Mouse (Mus musculus) neural tube, embryonic 13.5 days (tissue): ENCODE measurements around the gene Sned1. TPM values are rescaled to one million over a fixed set of nuclear protein-coding genes. Genes with fewer than 3 reads are reported as not detected.
"Not testable (repeated sequence)": the region's sequence is repeated elsewhere in the genome, so short reads cannot be mapped to it uniquely, and the experiment has no call there.

Experiments
- ATAC-seq: fragments of 200-750 bp; cut with Nextera tagmentation; 2 replicates; pipeline ENCODE4 v1.8.0; 2017; ENCODE audit warnings: low read depth, mild to moderate bottlenecking, moderate TSS enrichment, moderate library complexity
- H3K27ac ChIP-seq: fragments of 300-500 bp; sonication (generic); replicated peaks from 2 replicates; pipeline ENCODE4 v1.5.1; 2015; ENCODE audit warnings: moderate library complexity, mild to moderate bottlenecking, inconsistent platforms
- H3K27me3 ChIP-seq: fragments of 300-500 bp; sonication (generic); 2 replicates; pipeline ENCODE4 v1.6.1; 2015; ENCODE audit warnings: mild to moderate bottlenecking, inconsistent platforms
- H3K36me3 ChIP-seq: fragments of 300-500 bp; sonication (generic); 2 replicates; pipeline ENCODE4 v1.6.1; 2015; ENCODE audit warnings: mild to moderate bottlenecking, inconsistent platforms
- H3K4me1 ChIP-seq: fragments of 300-500 bp; sonication (generic); replicated peaks from 2 replicates; pipeline ENCODE4 v1.6.1; 2015; ENCODE audit warnings: inconsistent platforms
- H3K4me2 ChIP-seq: fragments of 300-500 bp; sonication (generic); 2 replicates; pipeline ENCODE4 v1.6.1; 2015; ENCODE audit warnings: inconsistent platforms, mild to moderate bottlenecking, moderate library complexity
- H3K4me3 ChIP-seq: fragments of 300-500 bp; sonication (generic); 2 replicates; pipeline ENCODE4 v1.5.1; 2015; ENCODE audit warnings: mild to moderate bottlenecking, inconsistent platforms
- H3K9ac ChIP-seq: fragments of 300-500 bp; sonication (generic); 2 replicates; pipeline ENCODE4 v1.6.1; 2015; ENCODE audit warnings: moderate library complexity, mild to moderate bottlenecking, inconsistent platforms
- H3K9me3 ChIP-seq: fragments of 300-500 bp; sonication (generic); 2 replicates; pipeline ENCODE4 v1.6.1; 2016; ENCODE audit warnings: inconsistent platforms
- WGBS: fragments of 180-500 bp; shearing (Covaris S2); methylation state at CpG from one replicate; pipeline ENCODE4 v1.1.7; 2015; 5-methylcytosine and 5-hydroxymethylcytosine counted together
- polyA plus RNA-seq: library from polyadenylated mRNA; unstranded; fragments of >200 nt; fragmentation: Nextera tagmentation; extraction: Ambion mirVana; gene quantifications from 2 replicates; pipeline ENCODE4 v1.2.1, GENCODE M21; 2015

The Sned1 gene
- polyA plus RNA-seq, 1 experiment from 2014 or later: 11.5 TPM

GRCm38 (mm10) chr1:93289678-93290214 lies 54.1 kb downstream of the Sned1 start:
- Histone ChIP-seq H3K36me3 (no peaks in the 10 kb centered on the region), H3K4me3 (no peak overlapping the region), H3K9ac (no peak overlapping the region), H3K9me3 (no peaks in the 10 kb centered on the region), H3K27me3 (no peaks in the 10 kb centered on the region), H3K27ac (no peak overlapping the region), H3K4me2 (no peak overlapping the region), H3K4me1 (no peaks in the 10 kb centered on the region)
- no peak for ATAC-seq
- WGBS: 67% methylated on average over 3 of the region's 3 CpGs

- no peak overlapping the region for H3K27ac ChIP-seq
- WGBS: 84% methylated on average over 4 of the region's 4 CpGs
- no peak for ATAC-seq
- no peak overlapping the region for H3K9ac ChIP-seq
- no peak overlapping the region for H3K4me3 ChIP-seq
- H3K27me3 ChIP-seq: no peaks in the 10 kb centered on the region
- no peak overlapping the region for H3K4me2 ChIP-seq
- no peaks in the 10 kb centered on the region for H3K4me1 ChIP-seq
- H3K9me3 ChIP-seq: no peaks in the 10 kb centered on the region
- peaks cover 7% of the 10 kb centered on the region for H3K36me3 ChIP-seq
These were observed 55.3 kb downstream of the Sned1 start for GRCm38 (mm10) chr1:93290956-93291355.

- no peaks in the 10 kb centered on the region for H3K4me1 ChIP-seq
- H3K9me3 ChIP-seq: no peaks in the 10 kb centered on the region
- no peak overlapping the region for H3K27ac ChIP-seq
- peaks cover 13% of the 10 kb centered on the region for H3K36me3 ChIP-seq
- no peaks in the 10 kb centered on the region for H3K27me3 ChIP-seq
- 93% methylated on average over 1 of the region's 1 CpGs for WGBS
- H3K4me3 ChIP-seq: no peak overlapping the region
- H3K9ac ChIP-seq: no peak overlapping the region
- no peak for ATAC-seq
- no peak overlapping the region for H3K4me2 ChIP-seq
These were observed 56.0 kb downstream of the Sned1 start for GRCm38 (mm10) chr1:93291591-93291990.

- no peak overlapping the region for H3K4me3 ChIP-seq
- ATAC-seq: no peak
- H3K27ac ChIP-seq: no peak overlapping the region
- H3K4me2 ChIP-seq: no peak overlapping the region
- no peaks in the 10 kb centered on the region for H3K9me3 ChIP-seq
- H3K9ac ChIP-seq: no peak overlapping the region
- H3K27me3 ChIP-seq: no peaks in the 10 kb centered on the region
- 85% methylated on average over 8 of the region's 8 CpGs for WGBS
- peaks cover 18% of the 10 kb centered on the region for H3K36me3 ChIP-seq
- H3K4me1 ChIP-seq: no peaks in the 10 kb centered on the region
These were observed 56.4 kb downstream of the Sned1 start for GRCm38 (mm10) chr1:93292006-93292405.

- H3K4me1 ChIP-seq, H3K9ac ChIP-seq, H3K4me2 ChIP-seq, H3K27ac ChIP-seq, ATAC-seq, H3K4me3 ChIP-seq, H3K9me3 ChIP-seq, H3K27me3 ChIP-seq: not testable (repeated sequence)
- 82% methylated on average over 3 of the region's 3 CpGs for whole genome bisulfite sequencing
- H3K36me3 ChIP-seq: peaks cover 40% of the 10 kb centered on the region
These were observed 58.9 kb downstream of the Sned1 start for GRCm38 (mm10) chr1:93294491-93294890.

GRCm38 (mm10) chr1:93299791-93300190 lies 64.2 kb downstream of the Sned1 start:
- Histone ChIP-seq H3K4me3 (no peak overlapping the region), H3K27ac (no peak overlapping the region), H3K4me1 (peaks cover 18% of the 10 kb centered on the region), H3K9ac (no peak overlapping the region), H3K4me2 (no peak overlapping the region), H3K27me3 (no peaks in the 10 kb centered on the region), H3K36me3 (peaks cover 93% of the 10 kb centered on the region), H3K9me3 (no peaks in the 10 kb centered on the region)
- 95% methylated on average over 4 of the region's 4 CpGs for WGBS
- no peak for ATAC-seq

- Histone ChIP-seq H3K27me3 (no peaks in the 10 kb centered on the region), H3K9me3 (no peaks in the 10 kb centered on the region), H3K36me3 (peaks cover 90% of the 10 kb centered on the region), H3K27ac (no peak overlapping the region), H3K4me1 (peaks cover 24% of the 10 kb centered on the region), H3K9ac (no peak overlapping the region), H3K4me2 (no peak overlapping the region), H3K4me3 (no peak overlapping the region)
- 97% methylated on average over 3 of the region's 3 CpGs for WGBS
- no peak for ATAC-seq
These were observed 64.9 kb downstream of the Sned1 start for GRCm38 (mm10) chr1:93300578-93300977.

- WGBS: 8% methylated on average over 36 of the region's 36 CpGs
- H3K27me3 ChIP-seq: no peaks in the 10 kb centered on the region
- H3K4me2 ChIP-seq: peak within 1 kb of the TSS; percentile 86
- no peak within 1 kb of the TSS for H3K27ac ChIP-seq
- no peaks in the 10 kb centered on the region for H3K9me3 ChIP-seq
- peaks cover 50% of the 10 kb centered on the region for H3K36me3 ChIP-seq
- peaks cover 29% of the 10 kb centered on the region for H3K4me1 ChIP-seq
- ATAC-seq: peak; percentile 96
- peak within 1 kb of the TSS; percentile 85 for H3K9ac ChIP-seq
- peak within 1 kb of the TSS; percentile 83 for H3K4me3 ChIP-seq
These were observed 70.1 kb downstream of the Sned1 start, which contains the start of gene Mterf4 for GRCm38 (mm10) chr1:93305581-93306337. Gene Mterf4, minus strand, starts transcription at chr1:93305915.

GRCm38 (mm10) chr1:93323973-93324372 lies 88.3 kb downstream of the Sned1 start:
- no peak overlapping the region for H3K4me2 ChIP-seq
- no peaks in the 10 kb centered on the region for H3K9me3 ChIP-seq
- no peaks in the 10 kb centered on the region for H3K4me1 ChIP-seq
- H3K36me3 ChIP-seq: peaks cover 64% of the 10 kb centered on the region
- ATAC-seq: no peak
- no peak overlapping the region for H3K9ac ChIP-seq
- H3K27ac ChIP-seq: no peak overlapping the region
- no peak overlapping the region for H3K4me3 ChIP-seq
- WGBS: 92% methylated on average over 6 of the region's 6 CpGs
- H3K27me3 ChIP-seq: no peaks in the 10 kb centered on the region

GRCm38 (mm10) chr1:93326446-93326845 lies 90.8 kb downstream of the Sned1 start:
- ATAC-seq: no peak
- H3K4me1 ChIP-seq: no peaks in the 10 kb centered on the region
- H3K27me3 ChIP-seq: no peaks in the 10 kb centered on the region
- no peak overlapping the region for H3K27ac ChIP-seq
- H3K9me3 ChIP-seq: no peaks in the 10 kb centered on the region
- 94% methylated on average over 3 of the region's 3 CpGs for WGBS
- H3K36me3 ChIP-seq: peaks cover 45% of the 10 kb centered on the region
- H3K4me3 ChIP-seq: no peak overlapping the region
- H3K9ac ChIP-seq: no peak overlapping the region
- H3K4me2 ChIP-seq: no peak overlapping the region

- Histone ChIP-seq H3K27me3 (no peaks in the 10 kb centered on the region), H3K4me1 (no peaks in the 10 kb centered on the region), H3K4me2 (no peak overlapping the region), H3K27ac (no peak overlapping the region), H3K36me3 (0 out of 2 replicates have a peak, but pooled peaks cover 6% of the 10 kb centered on the region), H3K4me3 (no peak overlapping the region), H3K9me3 (no peaks in the 10 kb centered on the region), H3K9ac (no peak overlapping the region)
- no peak for ATAC-seq
- WGBS: 79% methylated on average over 2 of the region's 2 CpGs
These were observed 99.0 kb downstream of the Sned1 start for GRCm38 (mm10) chr1:93334621-93335020.

GRCm38 (mm10) chr1:93342648-93343503 lies 107.2 kb downstream of the Sned1 start, which contains the start of the genes Ppp1r7 and Pask:
Gene Ppp1r7, plus strand, starts transcription at chr1:93342854.
Gene Pask, minus strand, starts transcription at chr1:93343482.
- H3K36me3 ChIP-seq: peaks cover 17% of the 10 kb centered on the region
- no peaks in the 10 kb centered on the region for H3K9me3 ChIP-seq
- peak; percentile 98 for ATAC-seq
- H3K4me1 ChIP-seq: peaks cover 30% of the 10 kb centered on the region
- H3K4me3 ChIP-seq: peak within 1 kb of the TSS; percentile 89
- WGBS: under 1% methylated on average over 63 of the region's 63 CpGs
- H3K4me2 ChIP-seq: peak within 1 kb of the TSS; percentile 90
- H3K27me3 ChIP-seq: no peaks in the 10 kb centered on the region
- peak within 1 kb of the TSS; percentile 76 for H3K27ac ChIP-seq
- H3K9ac ChIP-seq: peak within 1 kb of the TSS; percentile 88
